Mouse (Mus musculus): Measurements from ENCODE around the gene Polr2b. TPM values are rescaled to one million over a fixed set of nuclear protein-coding genes. Genes with fewer than 3 reads are reported as not detected.

Polr2b gene
- total RNA-seq, 2 experiments from 2014 or later: 48.8 to 50.4 TPM

- DNase-seq: no peak
These were observed 10.5 kb upstream of the Polr2b start for GRCm38 (mm10) chr5:77299486-77299885.

- no peak for DNase-seq
These were observed 8.5 kb upstream of the Polr2b start for GRCm38 (mm10) chr5:77301296-77301903.

GRCm38 (mm10) chr5:77307821-77308553 is 2.0 kb upstream of the Polr2b start:
- no peak for DNase-seq

- DNase-seq: no peak
These were observed 668 bp upstream of the Polr2b start for GRCm38 (mm10) chr5:77309051-77309906.

GRCm38 (mm10) chr5:77314206-77314605 is 4.3 kb downstream of the Polr2b start:
- DNase-seq: no peak

GRCm38 (mm10) chr5:77314986-77315385 is 5.0 kb downstream of the Polr2b start:
- no peak for DNase-seq

- DNase-seq: no peak
These were observed 15.0 kb downstream of the Polr2b start for GRCm38 (mm10) chr5:77324936-77325335.

- DNase-seq: no peak
These were observed 20.2 kb downstream of the Polr2b start for GRCm38 (mm10) chr5:77330154-77330553.

- no peak for DNase-seq
These were observed 30.1 kb downstream of the Polr2b start for GRCm38 (mm10) chr5:77340033-77340432.

- no peak for DNase-seq
These were observed 39.0 kb downstream of the Polr2b start for GRCm38 (mm10) chr5:77348901-77349300.

- DNase-seq: no peak
These were observed 40.2 kb downstream of the Polr2b start for GRCm38 (mm10) chr5:77349971-77350658.

GRCm38 (mm10) chr5:77351691-77352090 is 41.7 kb downstream of the Polr2b start:
- no peak for DNase-seq

GRCm38 (mm10) chr5:77354361-77354787 is 44.4 kb downstream of the Polr2b start:
- DNase-seq: peak; percentile 79 to 80

GRCm38 (mm10) chr5:77355307-77356265 is 45.6 kb downstream of the Polr2b start:
- no peak for DNase-seq

GRCm38 (mm10) chr5:77357405-77358149 is 47.6 kb downstream of the Polr2b start:
- DNase-seq: no peak

- DNase-seq: no peak
These were observed 48.4 kb downstream of the Polr2b start for GRCm38 (mm10) chr5:77358347-77358746.

GRCm38 (mm10) chr5:77359971-77360370 is 50.0 kb downstream of the Polr2b start:
- no peak for DNase-seq

GRCm38 (mm10) chr5:77361006-77361405 is 51.1 kb downstream of the Polr2b start:
- DNase-seq: no peak

- DNase-seq: no peak
These were observed 52.2 kb downstream of the Polr2b start for GRCm38 (mm10) chr5:77362120-77362519.

- DNase-seq: peak in 1 of 2 experiments; percentile 16
These were observed 53.7 kb downstream of the Polr2b start for GRCm38 (mm10) chr5:77363650-77364049.

Measured in layer of hippocampus, postnatal 36 days (tissue).